In genomic region chr16:91265972-91266371, GRCm38 (mm10) we compare ENCODE assay signal across 14 mouse cellular contexts. TPM values are rescaled to one million over a fixed set of nuclear protein-coding genes. Genes with fewer than 3 reads are reported as not detected.
DNase-seq lines count a peak whose midpoint lies in the region; ATAC-seq lines count a peak whose summit lies in the region.
"Had no signal": no experiment of that assay in that cellular context is flagged by ENCODE, and none has a peak within 500 bp of the region (broad histone marks: within the 10 kb centered on the region; RNA-seq: fewer than 3 reads in every experiment).

No protein-coding gene starts in this region.

- no peak overlapping the region for H3K27ac ChIP-seq in hindbrain, embryonic 14.5 days
- H3K27ac ChIP-seq in hindbrain, embryonic 13.5 days = no peak overlapping the region
- H3K27ac ChIP-seq in heart, embryonic 12.5 days (ENCODE audit: poor library complexity, severe bottlenecking) = no peak overlapping the region
- H3K27ac ChIP-seq: limb, embryonic 10.5 days; lung, embryonic 15.5 days had no signal

- 66% methylated on average over 6 of the region's 6 CpGs for WGBS in hindbrain, embryonic 14.5 days
- 61% methylated on average over 6 of the region's 6 CpGs for WGBS in hindbrain, embryonic 13.5 days
- WGBS in heart, embryonic 12.5 days = 83% methylated on average over 6 of the region's 6 CpGs

- DNase-seq in hindbrain, embryonic 14.5 days (ENCODE audit: low spot score) = no peak
- peak; percentile 56 for DNase-seq in brain, embryonic 18.5 days (ENCODE audit: low read depth, low spot score)
- peak; percentile 32 to 68 for DNase-seq in layer of hippocampus, adult 18-20 months (ENCODE audit: low spot score in 2 of 2)
- DNase-seq in left cerebral cortex, postnatal 4 days = peak; percentile 84
- no peak for DNase-seq in heart, postnatal 36 days

- H3K27me3 ChIP-seq in hindbrain, embryonic 14.5 days (ENCODE audit: control insufficient read depth, insufficient read depth, low read length) = peaks cover 99% of the 10 kb centered on the region
- H3K27me3 ChIP-seq in hindbrain, embryonic 13.5 days = peaks cover 100% of the 10 kb centered on the region
- H3K27me3 ChIP-seq in heart, embryonic 12.5 days (replicated peaks) = peaks cover 92% of the 10 kb centered on the region

- H3K9me3 ChIP-seq in hindbrain, embryonic 14.5 days (ENCODE audit: control insufficient read depth, low read length) = no peaks in the 10 kb centered on the region
- no peaks in the 10 kb centered on the region for H3K9me3 ChIP-seq in hindbrain, embryonic 13.5 days
- no peaks in the 10 kb centered on the region for H3K9me3 ChIP-seq in heart, embryonic 12.5 days (replicated peaks)
- H3K9me3 ChIP-seq: limb, embryonic 10.5 days; lung, embryonic 15.5 days had no signal

- no peak overlapping the region for H3K9ac ChIP-seq in hindbrain, embryonic 14.5 days
- no peak overlapping the region for H3K9ac ChIP-seq in hindbrain, embryonic 13.5 days
- H3K9ac ChIP-seq in heart, embryonic 12.5 days = no peak overlapping the region
- H3K9ac ChIP-seq: lung, embryonic 15.5 days had no signal

- peaks cover 14% of the 10 kb centered on the region for H3K4me1 ChIP-seq in hindbrain, embryonic 14.5 days (replicated peaks; ENCODE audit: control insufficient read depth, insufficient read depth, low read length)
- H3K4me1 ChIP-seq in hindbrain, embryonic 13.5 days (replicated peaks) = peaks cover 19% of the 10 kb centered on the region
- H3K4me1 ChIP-seq in heart, embryonic 12.5 days (replicated peaks) = peaks cover 16% of the 10 kb centered on the region

- H3K4me3 ChIP-seq in hindbrain, embryonic 14.5 days (replicated peaks; ENCODE audit: low read length) = no peak overlapping the region
- H3K4me3 ChIP-seq in hindbrain, embryonic 13.5 days = no peak overlapping the region
- H3K4me3 ChIP-seq in heart, embryonic 12.5 days = no peak overlapping the region
- H3K4me3 ChIP-seq: limb, embryonic 10.5 days; lung, embryonic 15.5 days had no signal

- ATAC-seq in hindbrain, embryonic 14.5 days (ENCODE audit: low FRiP score) = peak; percentile 35; the same call in 1 of the 2 replicates
- ATAC-seq in hindbrain, embryonic 13.5 days (ENCODE audit: low FRiP score) = no peak; the same call in 1 of the 2 replicates
- ATAC-seq in granulocyte monocyte progenitor cell, adult 5-6 weeks (replicated peaks; ENCODE audit: poor library complexity, severe bottlenecking) = no peak
- ATAC-seq in heart, embryonic 12.5 days (ENCODE audit: insufficient number of reproducible peaks, low FRiP score) = no peak
- ATAC-seq: activated CD4-positive, CD25-positive, alpha-beta regulatory T cell, adult 4 months had no signal

- no peak overlapping the region for H3K4me2 ChIP-seq in hindbrain, embryonic 14.5 days (replicated peaks)
- H3K4me2 ChIP-seq in hindbrain, embryonic 13.5 days = no peak overlapping the region
- H3K4me2 ChIP-seq in heart, embryonic 12.5 days = no peak overlapping the region
- H3K4me2 ChIP-seq: lung, embryonic 15.5 days had no signal

- intact Hi-C loops in left cerebral cortex, postnatal 4 days (cut with DNase I) = no loop called here
- intact Hi-C loops in heart, postnatal 36 days (cut with DNase I) = no loop called here

- no peaks in the 10 kb centered on the region for H3K36me3 ChIP-seq in hindbrain, embryonic 14.5 days (replicated peaks; ENCODE audit: control insufficient read depth, insufficient read depth)
- H3K36me3 ChIP-seq in hindbrain, embryonic 13.5 days = no peaks in the 10 kb centered on the region
- no peaks in the 10 kb centered on the region for H3K36me3 ChIP-seq in heart, embryonic 12.5 days
- H3K36me3 ChIP-seq: limb, embryonic 10.5 days; lung, embryonic 15.5 days had no signal

RNA-seq across cellular contexts. Expression of gene Olig1, which starts 3.6 kb away (rescaled TPM):
- polyA plus RNA-seq in hindbrain, embryonic 14.5 days (2014; fragmentation: Nextera tagmentation; extraction: Ambion mirVana) = 93.4 and 118 TPM in 2 replicates
- 21.4 and 29.2 TPM in 2 replicates for polyA plus RNA-seq in hindbrain, embryonic 13.5 days (2015; fragmentation: Nextera tagmentation; extraction: Ambion mirVana)
- 100 to 1,000 TPM in 1 of 2 experiments, 10 to 100 TPM in 1; 100.0 to 102 TPM for total RNA-seq in layer of hippocampus, adult 18-20 months (2021)
- total RNA-seq in left cerebral cortex, postnatal 4 days (2021) = 100 to 1,000 TPM in 1 of 2 experiments, 10 to 100 TPM in 1; 95.9 to 102 TPM
- total RNA-seq in granulocyte monocyte progenitor cell, adult 5-6 weeks (2014; fragmentation: Nextera tagmentation) = not detected in 2 replicates
- total RNA-seq in granulocyte monocyte progenitor cell, adult 5-6 weeks (2017) = not detected in 2 replicates
- total RNA-seq in heart, postnatal 36 days (2021) = not detected
- not detected in 2 replicates for polyA plus RNA-seq in heart, embryonic 12.5 days (2016; fragmentation: Nextera tagmentation; extraction: Ambion mirVana)
- total RNA-seq: heart, postnatal 10 days; monocyte, adult 5-6 weeks had no signal
- polyA plus RNA-seq: activated CD4-positive, CD25-positive, alpha-beta regulatory T cell, adult 4 months; limb, embryonic 10.5 days; small intestine, adult 2 months had no signal

RNA-seq across cellular contexts. Expression of gene Olig2, which starts 40.7 kb away (rescaled TPM):
- 10.9 and 14.1 TPM in 2 replicates for polyA plus RNA-seq in hindbrain, embryonic 14.5 days (2014; fragmentation: Nextera tagmentation; extraction: Ambion mirVana)
- 4.0 and 4.4 TPM in 2 replicates for polyA plus RNA-seq in hindbrain, embryonic 13.5 days (2015; fragmentation: Nextera tagmentation; extraction: Ambion mirVana)
- total RNA-seq in layer of hippocampus, adult 18-20 months (2021) = 10 to 100 TPM; 23.1 to 25.2 TPM
- 10 to 100 TPM; 30.9 to 34.9 TPM for total RNA-seq in left cerebral cortex, postnatal 4 days (2021)
- total RNA-seq in granulocyte monocyte progenitor cell, adult 5-6 weeks (2014; fragmentation: Nextera tagmentation) = not detected in 2 replicates
- total RNA-seq in granulocyte monocyte progenitor cell, adult 5-6 weeks (2017) = not detected in 2 replicates
- not detected for total RNA-seq in heart, postnatal 36 days (2021)
- polyA plus RNA-seq in heart, embryonic 12.5 days (2016; fragmentation: Nextera tagmentation; extraction: Ambion mirVana) = not detected in 2 replicates
- total RNA-seq: heart, postnatal 10 days; monocyte, adult 5-6 weeks had no signal
- polyA plus RNA-seq: activated CD4-positive, CD25-positive, alpha-beta regulatory T cell, adult 4 months; limb, embryonic 10.5 days; lung, embryonic 15.5 days; small intestine, adult 2 months had no signal

Comparison
In these comparisons a context has a peak if more than half of its experiments do, and no peak if none do; other contexts are left out.
1. DNase-seq: peak in brain, embryonic 18.5 days (single experiment), layer of hippocampus, adult 18-20 months (2 of 2) and left cerebral cortex, postnatal 4 days (single experiment); none in hindbrain, embryonic 14.5 days (single experiment) and heart, postnatal 36 days (0 of 2).
2. RNA of gene Olig1, which starts 3.6 kb away (total RNA-seq): 100.0 to 102 TPM in layer of hippocampus, adult 18-20 months and 95.9 to 102 TPM in left cerebral cortex, postnatal 4 days; not detected in granulocyte monocyte progenitor cell, adult 5-6 weeks and not detected in heart, postnatal 36 days; every median in the first group is over 10 times any median in the second.
3. RNA of gene Olig2, which starts 40.7 kb away (total RNA-seq): 30.9 to 34.9 TPM in left cerebral cortex, postnatal 4 days and 23.1 to 25.2 TPM in layer of hippocampus, adult 18-20 months; not detected in granulocyte monocyte progenitor cell, adult 5-6 weeks and not detected in heart, postnatal 36 days; every median in the first group is over 10 times any median in the second.